Mouse (Mus musculus) liver, embryonic 13.5 days (tissue): ENCODE measurements around the gene Plxna2. TPM values are rescaled to one million over a fixed set of nuclear protein-coding genes. Genes with fewer than 3 reads are reported as not detected.
A peak's percentile ranks its signal among the peaks of the same experiment; 100 is the strongest.

Experiments used
- ATAC-seq: fragments of 200-750 bp; cut with Nextera tagmentation; 2 replicates; pipeline ENCODE4 v1.8.0; 2017; ENCODE audit warnings: low read depth, mild to moderate bottlenecking, moderate number of reproducible peaks, moderate library complexity
- DNase-seq: peaks from one replicate; pipeline ENCODE4 v3.0.0; 2022
- H3K27ac ChIP-seq: fragments of 300-500 bp; sonication (generic); 2 replicates; pipeline ENCODE4 v1.5.1; 2015; ENCODE audit warnings: moderate library complexity, mild to moderate bottlenecking, inconsistent platforms
- H3K27me3 ChIP-seq: fragments of 300-500 bp; sonication (generic); 2 replicates; pipeline ENCODE4 v1.6.1; 2015; ENCODE audit warnings: mild to moderate bottlenecking, inconsistent platforms
- H3K36me3 ChIP-seq: fragments of 300-500 bp; sonication (generic); 2 replicates; pipeline ENCODE4 v1.6.1; 2015; ENCODE audit warnings: mild to moderate bottlenecking, inconsistent platforms
- H3K4me1 ChIP-seq: fragments of 300-500 bp; sonication (generic); replicated peaks from 2 replicates; pipeline ENCODE4 v1.6.1; 2015; ENCODE audit warnings: inconsistent platforms
- H3K4me2 ChIP-seq: fragments of 300-500 bp; sonication (generic); 2 replicates; pipeline ENCODE4 v1.6.1; 2015; ENCODE audit warnings: inconsistent platforms, mild to moderate bottlenecking, moderate library complexity
- H3K4me3 ChIP-seq: fragments of 300-500 bp; sonication (generic); replicated peaks from 2 replicates; pipeline ENCODE4 v1.5.1; 2015; ENCODE audit warnings: mild to moderate bottlenecking, inconsistent platforms
- H3K9ac ChIP-seq: fragments of 300-500 bp; sonication (generic); 2 replicates; pipeline ENCODE4 v1.6.1; 2015; ENCODE audit warnings: mild to moderate bottlenecking, inconsistent platforms
- H3K9me3 ChIP-seq: fragments of 300-500 bp; sonication (generic); replicated peaks from 2 replicates; pipeline ENCODE4 v1.6.1; 2016; ENCODE audit warnings: inconsistent platforms
- WGBS: fragments of 180-500 bp; shearing (Covaris S2); methylation state at CpG from one replicate; pipeline ENCODE4 v1.1.7; 2015; ENCODE audit not compliant: insufficient replicate concordance; 5-methylcytosine and 5-hydroxymethylcytosine counted together
- polyA plus RNA-seq: library from polyadenylated mRNA; unstranded; fragments of >200 nt; fragmentation: Nextera tagmentation; extraction: Ambion mirVana; gene quantifications from 2 replicates; pipeline ENCODE4 v1.2.1, GENCODE M21; 2015

Gene Plxna2
- polyA plus RNA-seq, 1 experiment from 2014 or later, result 1.1 TPM

DNA sequence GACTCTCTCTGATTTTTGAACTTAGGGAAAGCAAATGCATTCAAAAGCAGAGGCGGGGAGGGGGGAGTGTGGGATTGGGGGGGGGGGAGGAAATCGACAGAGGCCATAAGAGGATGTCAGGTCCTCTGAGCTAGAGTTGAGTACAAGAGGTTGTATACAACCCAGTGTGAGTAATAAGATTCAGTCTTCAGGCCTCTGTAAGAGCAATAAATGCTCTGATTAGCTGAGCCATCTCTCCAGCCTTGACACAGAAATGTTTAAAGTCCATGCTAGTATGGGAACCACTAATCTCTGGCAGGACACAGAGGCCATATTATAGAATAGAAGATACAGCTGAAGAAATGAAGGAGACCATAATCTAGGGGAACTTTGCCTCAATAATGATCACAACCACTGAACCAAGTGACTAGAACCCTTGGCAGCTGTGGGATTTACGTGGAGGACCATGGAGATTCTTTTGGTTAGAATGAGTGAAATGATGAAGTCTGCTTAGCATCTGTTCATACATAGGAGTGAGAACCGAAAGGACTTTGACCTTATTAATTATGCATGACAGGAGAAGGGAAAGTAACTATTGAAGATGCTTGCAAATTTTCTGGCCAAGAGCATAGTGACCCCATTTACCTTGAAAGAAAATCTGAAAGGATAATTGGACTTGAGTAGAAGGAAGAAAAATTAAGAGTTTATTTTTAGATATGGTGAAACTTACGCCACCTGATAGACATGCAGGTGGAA is 158.7 kb downstream of the Plxna2 start:
- WGBS, result 70% methylated on average over 5 of the region's 5 CpGs
- Histone ChIP-seq H3K4me2 (no peak overlapping the region), H3K9me3 (no peaks in the 10 kb centered on the region), H3K4me3 (no peak overlapping the region), H3K9ac (no peak overlapping the region), H3K27me3 (no peaks in the 10 kb centered on the region), H3K36me3 (no peaks in the 10 kb centered on the region), H3K27ac (no peak overlapping the region), H3K4me1 (peaks cover 41% of the 10 kb centered on the region)
- DNase-seq (no peak), ATAC-seq (no peak)

DNA sequence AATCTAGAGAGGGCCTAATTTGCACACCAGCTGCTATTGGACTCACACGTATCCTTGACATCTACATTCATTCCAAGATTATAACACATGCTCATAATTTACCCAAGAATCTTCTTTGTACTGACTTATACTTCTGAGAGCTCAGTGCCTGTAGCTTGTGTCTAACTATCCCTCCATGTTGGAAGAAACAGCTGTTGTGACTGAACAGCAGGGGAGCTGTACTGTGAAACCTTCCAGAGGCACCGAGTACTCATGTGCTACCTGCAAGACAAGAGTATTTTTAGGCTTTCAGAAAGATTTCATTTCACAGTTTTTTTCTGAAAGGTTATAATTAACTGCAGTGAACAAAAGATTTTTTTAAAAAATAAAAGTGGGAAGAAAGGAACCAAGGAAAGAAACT is 159.6 kb downstream of the Plxna2 start:
- no peak for DNase-seq
- 80% methylated on average over 2 of the region's 2 CpGs for WGBS

DNA sequence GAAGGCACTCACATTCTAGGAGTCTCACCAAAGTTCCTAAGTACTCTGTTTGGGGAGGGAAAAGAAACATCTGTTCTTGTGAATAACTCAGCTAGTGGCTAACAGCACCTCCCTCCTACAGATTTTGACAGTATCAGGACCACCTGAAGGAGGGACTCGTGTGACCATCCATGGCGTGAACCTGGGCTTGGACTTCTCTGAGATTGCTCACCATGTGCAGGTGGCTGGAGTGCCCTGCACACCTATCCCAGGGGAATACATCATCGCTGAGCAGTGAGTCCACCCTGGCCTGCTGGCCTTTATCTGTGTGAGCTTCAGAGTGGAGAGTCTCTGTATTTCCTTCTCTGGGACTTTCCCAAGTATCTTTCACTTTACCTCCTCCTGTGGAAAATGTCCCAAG is 162.4 kb downstream of the Plxna2 start:
- Histone ChIP-seq H3K9ac (no peak overlapping the region), H3K4me3 (no peak overlapping the region), H3K36me3 (no peaks in the 10 kb centered on the region), H3K4me2 (no peak overlapping the region), H3K27ac (no peak overlapping the region), H3K9me3 (no peaks in the 10 kb centered on the region), H3K4me1 (peaks cover 6% of the 10 kb centered on the region), H3K27me3 (no peaks in the 10 kb centered on the region)
- no peak for ATAC-seq
- DNase-seq, result no peak
- WGBS, result 69% methylated on average over 3 of the region's 3 CpGs

More for the DNA sequence above, 159.6 kb downstream of the Plxna2 start:
- Histone ChIP-seq H3K27me3 (no peaks in the 10 kb centered on the region), H3K4me2 (no peak overlapping the region), H3K27ac (no peak overlapping the region), H3K36me3 (no peaks in the 10 kb centered on the region), H3K4me3 (no peak overlapping the region), H3K9me3 (no peaks in the 10 kb centered on the region), H3K4me1 (peaks cover 33% of the 10 kb centered on the region), H3K9ac (no peak overlapping the region)
- no peak for ATAC-seq

DNA sequence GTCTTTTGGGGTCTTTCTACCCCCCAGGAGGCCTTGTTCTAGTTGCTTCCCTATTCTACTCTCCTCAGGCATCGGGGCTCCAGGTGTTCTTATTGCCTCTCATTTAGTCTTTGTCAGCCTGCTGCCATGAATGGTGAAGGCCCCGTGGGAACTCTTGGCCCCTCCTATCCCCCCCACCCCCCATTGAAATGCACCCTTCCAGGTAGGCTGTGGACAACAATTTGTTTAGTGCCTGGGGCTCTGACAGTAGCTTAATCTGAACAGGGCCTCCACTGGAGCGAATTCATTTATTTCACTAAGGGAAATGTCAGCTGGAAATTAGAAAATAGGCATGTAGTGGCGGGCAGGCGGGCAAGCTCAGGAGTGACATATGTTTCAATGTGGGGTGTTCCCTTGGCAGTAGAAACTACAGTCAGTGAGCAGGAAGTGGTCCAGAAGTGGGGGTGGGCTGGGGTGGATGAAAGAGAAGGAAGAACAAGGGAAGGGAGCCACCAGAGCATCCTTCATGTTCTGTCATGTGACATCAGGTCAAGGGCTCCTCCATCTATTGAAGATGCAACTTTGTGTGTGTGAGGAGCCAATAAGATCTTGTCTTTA is 162.9 kb downstream of the Plxna2 start:
- 0 out of 2 replicates have a peak, but pooled peaks cover under 1% of the 10 kb centered on the region for H3K4me1 ChIP-seq
- 67% methylated on average over 5 of the region's 5 CpGs for WGBS

DNA sequence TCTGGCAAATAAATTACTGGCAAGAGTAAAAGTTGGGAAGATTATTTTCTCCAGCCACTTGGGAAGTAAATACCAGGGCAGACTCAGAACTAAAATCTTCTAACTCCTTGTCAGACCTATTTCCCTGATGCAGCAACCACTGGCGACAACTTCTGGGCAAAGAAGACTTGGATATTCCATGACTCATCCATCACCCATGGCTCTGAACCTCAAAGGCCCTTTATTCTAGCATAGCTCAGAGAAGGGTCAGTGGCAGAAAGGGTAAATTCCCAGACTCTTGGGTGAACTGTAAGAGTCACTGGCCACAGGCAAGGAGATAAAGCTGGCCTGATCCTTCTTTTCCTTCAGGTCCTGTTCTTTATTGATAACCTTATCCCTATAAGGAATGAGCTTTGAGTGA is 163.5 kb downstream of the Plxna2 start:
- Histone ChIP-seq H3K27me3 (no peaks in the 10 kb centered on the region), H3K4me3 (no peak overlapping the region), H3K4me1 (no peaks in the 10 kb centered on the region), H3K36me3 (no peaks in the 10 kb centered on the region), H3K27ac (no peak overlapping the region), H3K9ac (no peak overlapping the region), H3K9me3 (no peaks in the 10 kb centered on the region), H3K4me2 (no peak overlapping the region)
- DNase-seq (no peak), ATAC-seq (no peak)
- WGBS, result 80% methylated on average over 1 of the region's 1 CpGs

More for the DNA sequence above, 162.9 kb downstream of the Plxna2 start:
- no peak overlapping the region for H3K4me3 ChIP-seq
- no peaks in the 10 kb centered on the region for H3K27me3 ChIP-seq
- H3K9me3 ChIP-seq, result no peaks in the 10 kb centered on the region
- no peak overlapping the region for H3K27ac ChIP-seq
- H3K4me2 ChIP-seq, result no peak overlapping the region
- no peak for DNase-seq
- no peak for ATAC-seq
- no peaks in the 10 kb centered on the region for H3K36me3 ChIP-seq
- no peak overlapping the region for H3K9ac ChIP-seq

DNA sequence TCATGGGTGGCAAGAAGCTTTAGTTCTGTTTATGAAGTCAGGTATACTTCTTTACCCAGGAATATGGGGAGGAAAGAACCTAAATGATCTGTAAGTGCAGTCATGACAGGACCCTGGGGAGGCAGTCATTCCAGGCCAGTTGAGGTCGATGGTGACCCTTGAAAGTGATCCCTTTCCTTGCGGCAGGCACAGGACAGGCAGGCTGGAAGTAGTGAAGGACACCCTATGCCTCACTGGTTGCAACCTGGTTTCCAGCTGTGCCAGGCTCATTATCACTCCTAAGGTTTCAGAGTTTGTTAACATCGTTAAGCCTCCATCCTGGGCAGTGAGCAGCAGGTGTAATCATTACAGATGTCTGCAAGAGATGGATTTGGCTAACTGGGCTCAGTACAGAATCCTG is 164.3 kb downstream of the Plxna2 start:
- H3K4me2 ChIP-seq, result no peak overlapping the region
- DNase-seq, result no peak
- ATAC-seq, result no peak
- no peaks in the 10 kb centered on the region for H3K27me3 ChIP-seq
- H3K4me1 ChIP-seq, result no peaks in the 10 kb centered on the region
- no peak overlapping the region for H3K27ac ChIP-seq
- H3K9ac ChIP-seq, result no peak overlapping the region
- H3K36me3 ChIP-seq, result no peaks in the 10 kb centered on the region
- H3K9me3 ChIP-seq, result no peaks in the 10 kb centered on the region
- 60% methylated on average over 3 of the region's 3 CpGs for whole genome bisulfite sequencing
- H3K4me3 ChIP-seq, result no peak overlapping the region

DNA sequence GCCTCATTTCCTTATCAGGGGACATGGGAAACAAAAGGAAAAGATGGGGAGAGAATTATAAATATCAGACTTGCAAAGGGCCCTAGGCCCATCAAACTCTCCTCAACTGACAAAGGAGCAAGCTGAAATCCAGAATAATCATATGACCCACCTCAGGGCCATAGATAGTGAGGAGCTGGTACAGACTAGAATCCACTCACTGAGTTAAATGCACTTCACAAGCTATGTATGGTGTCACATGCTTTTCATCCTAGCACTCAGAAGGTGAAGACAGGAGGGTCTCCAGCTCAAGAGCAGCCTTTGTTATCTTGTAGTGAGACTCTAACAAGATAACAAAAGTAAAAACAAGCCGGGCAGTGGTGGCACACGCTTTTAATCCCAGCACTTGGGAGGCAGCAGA is 169.6 kb downstream of the Plxna2 start:
- Histone ChIP-seq H3K27me3 (no peaks in the 10 kb centered on the region), H3K9ac (no peak overlapping the region), H3K4me2 (no peak overlapping the region), H3K27ac (no peak overlapping the region), H3K4me3 (no peak overlapping the region), H3K4me1 (peaks cover 13% of the 10 kb centered on the region), H3K36me3 (no peaks in the 10 kb centered on the region), H3K9me3 (no peaks in the 10 kb centered on the region)
- DNase-seq (no peak), ATAC-seq (no peak)
- WGBS, result 46% methylated on average over 2 of the region's 2 CpGs

DNA sequence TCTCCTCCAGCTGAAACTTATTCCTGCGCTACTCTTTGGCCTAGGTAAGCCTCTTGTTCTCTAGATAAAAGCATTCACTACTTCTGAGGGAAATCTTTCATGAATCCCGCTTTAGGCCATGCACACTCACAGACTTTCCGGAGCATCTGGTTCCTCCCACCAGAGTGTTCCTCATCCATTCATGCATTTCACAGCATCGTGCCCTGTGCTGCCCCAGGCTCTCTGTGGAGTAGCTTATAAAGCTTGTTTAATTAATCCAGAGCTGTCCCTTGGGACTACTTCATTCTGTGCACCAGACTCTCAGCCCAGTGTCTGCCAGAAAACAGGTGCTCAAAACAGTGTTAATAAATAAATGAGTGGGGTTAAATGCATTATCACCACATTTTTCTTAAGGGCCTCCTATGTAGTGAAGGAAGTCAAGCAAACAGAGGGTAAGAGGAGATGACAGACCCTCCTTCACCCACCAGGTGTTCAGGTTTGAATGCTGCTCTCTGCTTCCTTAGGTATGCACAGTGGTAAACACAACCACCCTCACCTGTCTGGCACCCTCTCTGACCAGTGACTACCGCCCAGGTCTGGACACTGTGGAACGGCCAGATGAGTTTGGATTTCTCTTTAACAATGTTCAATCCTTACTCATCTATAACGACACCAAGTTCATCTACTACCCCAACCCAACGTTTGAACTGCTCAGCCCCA is 175.4 kb downstream of the Plxna2 start:
- no peak overlapping the region for H3K4me3 ChIP-seq
- peaks cover 19% of the 10 kb centered on the region for H3K4me1 ChIP-seq

DNA sequence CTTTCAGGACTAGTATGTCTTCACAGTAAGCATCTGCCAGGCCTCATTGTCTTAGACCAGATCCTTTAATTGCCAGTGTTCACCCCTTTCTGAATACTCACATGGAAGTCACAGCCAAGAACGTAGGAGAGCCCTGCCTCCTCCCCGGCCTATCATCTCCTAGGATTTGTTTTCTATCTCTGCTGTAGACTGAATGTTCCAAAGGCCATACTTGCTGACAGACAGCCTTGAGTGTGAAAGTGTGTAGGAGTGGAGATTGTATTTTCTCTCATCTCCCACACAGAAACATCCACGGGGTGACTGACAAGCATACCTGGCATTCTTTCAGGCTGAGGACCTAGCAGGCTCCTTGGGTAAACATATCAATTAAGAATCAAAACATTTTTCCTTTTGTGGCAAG is 177.3 kb downstream of the Plxna2 start:
- Histone ChIP-seq H3K9me3 (no peaks in the 10 kb centered on the region), H3K4me3 (no peak overlapping the region), H3K27me3 (no peaks in the 10 kb centered on the region), H3K9ac (no peak overlapping the region), H3K4me2 (no peak overlapping the region), H3K4me1 (peaks cover 16% of the 10 kb centered on the region), H3K27ac (no peak overlapping the region), H3K36me3 (peaks cover 13% of the 10 kb centered on the region)
- WGBS, result 63% methylated on average over 3 of the region's 3 CpGs
- no peak for DNase-seq
- no peak for ATAC-seq

More for the DNA sequence above, 175.4 kb downstream of the Plxna2 start:
- Histone ChIP-seq H3K27ac (no peak overlapping the region), H3K9ac (no peak overlapping the region), H3K4me2 (no peak overlapping the region), H3K27me3 (no peaks in the 10 kb centered on the region), H3K9me3 (no peaks in the 10 kb centered on the region), H3K36me3 (peaks cover 13% of the 10 kb centered on the region)
- DNase-seq (no peak), ATAC-seq (no peak)
- WGBS, result 74% methylated on average over 8 of the region's 8 CpGs

DNA sequence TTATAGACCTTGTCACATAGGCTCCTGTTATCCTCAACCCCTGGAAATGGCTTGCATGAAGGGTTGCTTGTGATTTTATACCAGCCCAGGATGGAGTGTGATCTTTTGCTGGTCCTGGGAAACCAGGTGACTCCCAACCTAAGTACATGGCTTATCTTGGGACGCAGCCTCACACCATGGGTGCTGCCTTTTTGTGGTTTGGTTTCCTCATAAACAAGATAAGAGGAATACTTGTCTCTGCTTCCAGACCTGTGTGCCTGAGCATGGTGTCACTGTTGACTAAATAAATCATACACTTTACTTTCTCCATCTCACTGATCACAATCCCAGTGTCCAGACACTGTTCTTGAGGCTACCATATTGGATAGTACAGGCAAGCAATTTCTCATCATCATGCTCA is 179.8 kb downstream of the Plxna2 start:
- H3K36me3 ChIP-seq, result peaks cover 20% of the 10 kb centered on the region
- H3K4me3 ChIP-seq, result no peak overlapping the region
- no peak overlapping the region for H3K9ac ChIP-seq
- ATAC-seq (peak; percentile 89), DNase-seq (peak; percentile 23)
- H3K27me3 ChIP-seq, result no peaks in the 10 kb centered on the region
- 22% methylated on average over 1 of the region's 1 CpGs for WGBS
- peaks cover 16% of the 10 kb centered on the region for H3K4me1 ChIP-seq
- H3K27ac ChIP-seq, result no peak overlapping the region
- no peaks in the 10 kb centered on the region for H3K9me3 ChIP-seq
- no peak overlapping the region for H3K4me2 ChIP-seq

DNA sequence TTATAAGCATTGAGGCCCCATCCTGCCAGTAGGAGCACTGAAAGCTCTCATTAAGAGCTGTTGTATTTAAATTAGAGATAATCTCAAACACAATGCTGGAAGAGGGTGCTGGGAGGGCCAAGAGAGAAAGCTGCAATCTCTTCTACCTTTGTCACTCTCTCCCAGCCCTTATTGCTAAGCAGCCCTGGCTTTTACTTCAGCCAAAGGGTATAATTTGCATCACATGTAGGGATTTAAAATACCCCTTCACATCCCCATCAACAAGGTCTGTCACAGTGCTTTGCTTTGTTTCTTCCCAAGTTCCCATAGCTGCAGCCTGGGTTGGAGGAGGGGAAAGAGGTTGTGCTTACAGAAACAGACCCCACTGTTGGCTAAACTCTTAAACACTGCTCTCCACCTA is 180.5 kb downstream of the Plxna2 start:
- no peak for DNase-seq
- peaks cover 16% of the 10 kb centered on the region for H3K4me1 ChIP-seq
- no peak for ATAC-seq

More for the DNA sequence above, 180.5 kb downstream of the Plxna2 start:
- no peak overlapping the region for H3K27ac ChIP-seq
- no peaks in the 10 kb centered on the region for H3K27me3 ChIP-seq
- H3K9me3 ChIP-seq, result no peaks in the 10 kb centered on the region
- peaks cover 20% of the 10 kb centered on the region for H3K36me3 ChIP-seq
- H3K4me3 ChIP-seq, result no peak overlapping the region
- H3K4me2 ChIP-seq, result no peak overlapping the region
- H3K9ac ChIP-seq, result no peak overlapping the region
